Mouse (Mus musculus): Measurements from ENCODE around the gene Ngdn.
"Not testable (repeated sequence)": the region's sequence is repeated elsewhere in the genome, so short reads cannot be mapped to it uniquely, and the experiment has no call there.

Gene Ngdn

DNA sequence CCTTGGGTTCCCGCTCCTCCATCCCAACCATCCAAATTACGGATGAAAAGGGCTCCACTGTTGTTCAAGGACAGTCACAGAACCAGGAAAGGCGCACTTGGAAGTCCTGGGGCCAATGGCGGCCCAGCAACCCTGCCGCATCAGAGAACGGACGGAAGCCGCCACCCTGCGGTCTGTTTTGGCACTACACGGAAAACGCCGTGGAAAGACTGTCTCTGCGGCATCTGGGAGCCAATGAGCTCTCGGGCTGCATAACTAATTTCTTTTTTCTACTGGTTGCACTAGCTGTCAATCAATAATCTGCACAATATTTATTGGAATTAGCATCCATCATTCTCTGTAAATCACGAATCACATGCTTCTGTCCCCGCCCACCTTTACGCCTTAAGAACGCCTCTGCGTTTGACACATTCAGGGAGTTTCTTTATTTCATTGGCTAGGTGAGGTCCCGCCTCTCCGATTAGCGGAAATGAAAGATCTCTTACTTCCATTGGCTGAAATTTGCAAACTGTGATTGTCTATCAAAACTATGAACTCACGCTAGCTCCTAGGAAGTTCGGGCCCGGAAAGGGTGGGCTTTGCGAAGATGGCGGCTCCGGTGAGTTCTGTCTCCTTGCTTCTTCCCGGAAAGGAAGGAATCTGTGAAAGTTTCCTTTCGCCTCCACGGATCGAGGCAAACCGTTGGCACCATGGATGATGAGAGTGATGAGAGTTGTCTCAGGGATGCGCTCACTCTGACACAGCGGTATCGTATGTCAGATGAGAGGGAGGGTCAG is at the start of gene Ngdn:
Ngdn (plus strand) TSS at position 464 of the 776 bp plus-strand sequence.
- peak; percentile 94 to 96 for DNase-seq (ENCODE audit: low spot score in 2 of 2)

DNA sequence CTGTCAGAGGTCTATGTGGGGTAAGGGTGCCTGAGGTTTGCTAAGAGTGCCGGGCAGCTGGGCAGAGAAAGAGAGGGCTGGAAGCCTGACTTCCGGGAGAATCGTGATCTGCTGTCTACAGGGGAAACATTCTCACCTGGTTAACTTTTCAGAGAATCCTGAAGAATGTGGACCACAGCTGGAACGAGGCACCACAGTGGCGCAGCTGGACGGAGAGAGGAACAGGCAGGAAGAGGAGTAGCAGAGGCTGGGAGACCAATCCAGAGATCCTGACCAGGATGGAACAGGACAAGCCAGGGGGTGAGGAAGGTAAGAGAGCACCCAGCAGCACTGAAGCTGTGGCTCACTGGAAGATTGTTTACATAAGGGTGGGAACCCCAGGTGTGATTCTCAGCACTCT is 49.6 kb upstream of the Ngdn start:
- DNase-seq (ENCODE audit: low spot score in 2 of 2), result no peak

DNA sequence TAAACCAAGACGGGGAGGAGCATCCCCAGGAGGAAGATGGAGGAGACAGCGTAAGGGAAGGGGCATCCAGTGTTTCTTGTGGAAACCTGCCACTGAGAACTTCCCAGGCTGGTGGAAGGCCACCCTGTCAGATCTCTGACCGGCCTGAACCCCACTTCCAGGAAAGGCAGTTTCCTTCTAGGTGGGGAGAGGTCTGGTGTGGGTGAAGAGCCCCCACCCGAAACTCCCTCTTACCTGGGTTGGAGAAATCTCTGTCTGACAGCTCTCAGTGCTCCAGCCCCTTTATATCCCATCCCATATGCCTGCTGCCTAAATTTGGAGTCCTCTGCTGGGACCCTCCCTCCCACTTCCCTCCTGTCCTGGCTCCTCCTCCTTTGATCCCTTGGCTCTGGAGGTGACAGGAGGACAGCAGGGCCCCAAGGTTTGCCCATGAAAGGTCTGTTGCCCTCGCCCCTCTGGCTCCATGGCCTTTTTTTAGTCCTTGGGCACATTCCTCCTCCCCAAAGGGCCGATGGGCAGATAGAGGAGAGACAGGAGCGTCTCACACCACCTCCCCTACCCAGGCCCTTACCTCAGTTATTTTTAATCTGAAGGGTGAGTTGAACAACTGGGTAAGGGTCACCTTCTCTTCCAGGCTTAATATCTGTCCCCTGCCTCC is 48.8 kb upstream of the Ngdn start, which contains the start of gene Myh6:
Myh6 (minus strand) TSS at position 608 of the 658 bp plus-strand sequence.
- DNase-seq (ENCODE audit: low spot score in 2 of 2), result no peak

DNA sequence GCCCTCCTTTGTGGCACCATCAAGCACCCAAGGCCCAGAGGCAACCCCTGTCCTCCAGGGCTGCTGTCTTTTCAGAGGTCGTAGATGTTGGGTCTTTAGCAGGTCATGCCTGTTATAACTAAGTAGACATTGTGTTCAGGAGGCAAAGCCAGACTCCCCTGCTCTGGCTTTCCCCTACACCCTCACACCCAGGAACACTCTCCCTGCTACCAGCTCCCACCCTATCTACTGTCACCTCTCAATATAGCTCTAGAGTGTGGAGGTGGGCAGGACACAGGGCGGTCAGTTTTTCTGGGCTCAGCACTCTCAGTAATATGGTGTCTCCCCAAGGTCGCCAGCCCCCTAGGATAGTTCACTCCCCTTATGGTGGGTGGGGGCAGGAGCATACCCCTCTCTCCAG is 47.4 kb upstream of the Ngdn start:
- no peak for DNase-seq (ENCODE audit: low spot score in 2 of 2)

DNA sequence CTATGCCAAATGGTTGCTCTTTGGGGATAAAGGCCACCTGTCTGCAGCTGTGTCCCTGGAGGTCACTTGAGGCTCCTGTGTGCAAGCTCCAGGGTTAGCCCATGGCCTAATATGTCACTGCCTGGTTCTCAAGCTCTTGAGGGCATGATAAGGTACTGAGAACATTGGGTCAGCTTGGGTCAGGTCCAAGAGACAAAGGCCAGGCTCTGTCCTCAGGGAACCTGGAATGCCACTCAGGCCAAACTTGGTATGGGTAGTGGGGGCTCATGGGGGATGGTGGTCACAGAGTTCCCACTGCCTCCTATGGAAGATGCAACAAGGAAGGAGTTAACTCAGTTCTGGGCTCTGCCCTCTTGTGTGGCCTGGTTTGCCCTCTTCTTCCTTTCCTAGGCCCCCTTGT is 46.9 kb upstream of the Ngdn start:
- DNase-seq (ENCODE audit: low spot score in 2 of 2), result no peak

DNA sequence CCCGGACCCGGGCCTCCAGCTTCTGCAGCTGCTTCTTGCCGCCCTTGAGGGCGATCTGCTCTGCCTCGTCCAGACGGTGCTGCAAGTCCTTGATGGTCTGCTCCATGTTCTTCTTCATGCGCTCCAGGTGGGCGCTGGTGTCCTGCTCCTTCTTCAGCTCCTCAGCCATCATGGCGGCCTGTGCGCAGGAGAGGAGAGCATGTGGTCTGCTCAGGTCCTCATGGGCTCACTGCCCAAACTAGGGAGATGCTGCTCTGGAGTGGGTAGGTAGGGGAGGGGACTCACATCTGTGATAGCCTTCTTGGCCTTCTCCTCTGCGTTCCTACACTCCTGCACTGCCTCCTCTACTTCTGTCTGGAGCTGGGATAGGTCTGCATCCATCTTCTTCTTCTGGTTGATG is 42.5 kb upstream of the Ngdn start:
- DNase-seq (ENCODE audit: low spot score in 2 of 2), result not testable (repeated sequence)

DNA sequence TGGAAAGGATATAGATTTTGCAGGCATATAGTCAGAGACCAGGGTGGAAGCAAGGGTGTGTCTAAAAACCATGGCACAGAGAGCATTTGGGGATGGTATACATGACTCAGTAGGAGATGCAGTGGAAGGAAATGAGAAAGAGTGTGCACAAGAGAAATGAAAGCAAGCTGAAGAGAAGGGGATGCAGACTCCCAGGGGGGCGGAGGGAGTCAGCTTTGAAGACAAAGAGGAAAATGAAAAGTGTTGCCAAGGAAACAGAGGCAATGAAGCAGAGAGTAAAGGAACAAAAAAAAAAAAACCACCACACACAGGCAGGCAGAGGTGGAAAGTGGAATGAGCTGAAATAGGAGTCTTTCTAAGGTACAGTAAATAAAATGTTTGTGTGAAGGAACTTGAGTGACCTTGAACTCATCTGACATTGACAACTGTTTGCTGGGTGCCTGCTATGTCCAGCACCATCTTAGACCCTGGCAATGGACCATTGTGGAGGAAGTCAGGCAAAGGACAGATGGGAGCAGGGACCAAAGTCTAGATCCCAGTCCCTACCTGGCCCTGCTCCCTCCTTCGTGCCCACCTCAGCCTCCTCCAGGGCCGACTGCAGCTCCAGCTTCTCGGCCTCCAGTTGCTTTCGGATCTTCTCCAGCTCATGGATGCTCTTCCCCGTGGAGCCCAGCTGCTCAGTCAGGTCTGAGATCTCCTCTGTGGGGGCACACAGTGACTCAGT is 41.0 kb upstream of the Ngdn start:
- DNase-seq (ENCODE audit: low spot score in 2 of 2), result no peak

DNA sequence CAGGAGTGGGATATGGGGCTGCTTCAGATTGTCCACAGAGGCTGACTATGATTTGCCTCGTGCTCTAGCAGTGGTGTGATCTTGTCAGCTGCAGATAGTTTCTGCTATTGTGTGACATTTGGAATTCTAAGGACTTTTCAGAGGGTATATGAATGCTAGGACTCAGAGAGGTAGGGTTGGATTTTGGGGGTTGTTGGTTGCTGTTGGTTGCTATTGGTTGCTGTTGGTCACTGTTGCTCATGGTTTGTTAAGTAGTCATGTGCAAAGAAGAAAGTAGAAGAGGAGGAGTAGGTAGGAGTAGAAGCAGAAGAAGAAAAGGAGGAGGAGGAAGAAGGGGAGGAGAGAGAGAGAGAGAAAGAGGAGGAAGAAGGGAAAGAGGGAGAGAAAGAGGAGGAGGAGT is 38.6 kb upstream of the Ngdn start, which contains the start of gene Gm17428:
Gm17428 (plus strand) TSS at position 301 of the 400 bp plus-strand sequence.
- DNase-seq (ENCODE audit: low spot score in 2 of 2), result no peak

DNA sequence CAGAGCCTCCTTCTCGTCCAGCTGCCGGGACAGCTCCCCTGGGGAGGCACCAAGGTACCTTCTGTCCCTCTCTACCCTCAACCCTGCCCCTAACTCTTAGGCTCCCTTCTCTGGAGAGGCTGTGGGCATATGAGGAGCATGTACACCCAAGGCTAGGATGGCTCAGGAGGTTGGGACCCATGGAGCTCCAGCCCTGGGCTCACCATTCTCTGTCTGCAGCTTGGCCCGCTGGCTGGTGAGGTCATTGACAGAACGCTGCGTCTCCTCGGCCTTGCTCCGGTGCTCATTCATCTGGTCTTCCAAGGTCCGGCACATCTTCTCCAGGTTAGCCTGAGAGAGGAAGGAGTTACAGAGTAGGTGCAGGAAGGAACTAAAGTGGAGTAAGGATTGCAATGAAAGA is 36.6 kb upstream of the Ngdn start:
- no peak for DNase-seq (ENCODE audit: low spot score in 2 of 2)

DNA sequence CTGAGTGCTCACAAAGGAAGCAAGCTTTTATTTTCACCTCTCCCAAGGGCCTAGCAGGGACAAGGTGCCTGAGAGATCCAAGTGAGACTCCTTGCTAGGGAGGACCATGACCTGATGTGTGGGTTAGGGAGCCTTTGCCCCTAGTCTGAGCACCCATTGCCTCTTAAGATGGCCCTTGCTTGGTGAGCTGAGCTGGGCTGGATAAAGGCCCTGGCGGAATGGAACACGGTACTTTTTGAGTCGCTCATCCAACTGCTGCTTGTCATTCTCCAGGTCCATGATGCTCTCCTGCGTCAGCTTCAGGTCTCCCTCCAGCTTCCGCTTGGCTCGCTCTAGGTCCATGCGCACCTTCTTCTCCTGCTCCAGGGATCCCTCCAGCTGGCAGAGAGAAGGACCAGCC is 33.3 kb upstream of the Ngdn start:
- DNase-seq (ENCODE audit: low spot score in 2 of 2), result no peak

DNA sequence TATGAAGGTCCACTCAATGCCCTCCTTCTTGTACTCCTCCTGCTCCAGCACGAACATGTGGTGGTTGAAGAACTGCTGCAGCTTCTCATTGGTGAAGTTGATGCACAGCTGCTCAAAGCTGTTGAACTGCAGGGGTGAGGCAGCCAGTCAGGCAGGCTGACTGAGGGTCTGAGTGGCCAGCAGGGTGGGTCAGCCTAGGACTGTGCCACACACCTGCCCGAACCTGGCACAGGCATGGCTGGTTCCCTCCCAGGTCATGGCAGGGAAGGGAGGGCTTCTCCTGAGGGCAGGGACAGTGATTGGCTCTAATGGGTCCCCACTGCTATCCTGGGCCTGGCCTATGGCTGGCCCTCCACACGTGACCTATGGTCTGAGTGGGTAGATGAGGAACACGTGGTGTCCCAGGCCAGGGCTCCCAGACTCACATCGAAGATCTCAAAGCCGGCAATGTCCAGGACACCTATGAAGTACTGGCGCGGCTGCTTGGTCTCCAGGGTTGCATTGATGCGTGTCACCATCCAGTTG is 26.8 kb upstream of the Ngdn start:
- not testable (repeated sequence) for DNase-seq (ENCODE audit: low spot score in 2 of 2)

DNA sequence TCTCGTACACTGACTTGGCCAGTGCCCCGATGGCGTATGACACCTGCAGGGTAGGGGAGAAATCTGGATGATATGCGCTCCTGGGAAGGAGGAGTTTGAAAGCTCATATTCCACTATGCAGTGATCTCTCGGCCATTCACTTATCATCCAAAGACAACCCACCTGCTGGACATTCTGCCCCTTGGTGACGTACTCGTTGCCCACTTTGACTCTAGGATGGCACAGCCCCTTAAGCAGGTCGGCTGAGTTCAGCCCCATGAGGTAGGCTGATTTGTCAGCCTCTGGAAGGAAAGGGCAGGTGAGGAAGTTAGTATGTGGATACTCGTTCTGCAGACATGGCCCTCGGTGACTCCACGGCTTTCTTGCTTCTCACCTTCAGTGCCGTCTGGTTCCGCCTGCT is 26.4 kb upstream of the Ngdn start:
- no peak for DNase-seq (ENCODE audit: low spot score in 2 of 2)

DNA sequence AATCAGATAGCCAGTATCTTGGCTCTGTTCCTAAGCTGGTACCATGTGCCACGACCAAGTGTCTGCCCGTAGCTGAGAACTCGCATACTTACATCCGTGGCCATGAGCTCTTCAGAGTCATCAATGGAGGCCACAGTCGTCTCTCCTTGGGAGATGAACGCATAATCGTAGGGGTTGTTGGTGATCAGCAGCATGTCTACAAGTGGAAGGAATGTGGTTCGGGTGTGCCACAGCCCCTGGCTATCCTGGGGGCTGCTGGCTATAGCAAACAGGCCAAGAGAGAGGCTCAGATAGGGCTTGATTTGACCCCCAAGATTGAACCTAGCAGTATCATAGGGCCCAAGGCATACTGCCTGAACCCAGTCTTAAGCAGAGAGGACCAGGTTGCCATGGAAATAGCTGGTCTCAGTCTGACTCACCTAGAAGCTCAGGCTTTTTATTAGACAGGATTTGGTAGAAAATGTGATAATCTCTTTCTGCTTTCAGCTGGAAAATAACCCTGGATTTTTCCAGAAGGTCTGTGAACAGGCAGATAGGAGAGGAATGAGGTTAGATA is 25.3 kb upstream of the Ngdn start:
- no peak for DNase-seq (ENCODE audit: low spot score in 2 of 2)

DNA sequence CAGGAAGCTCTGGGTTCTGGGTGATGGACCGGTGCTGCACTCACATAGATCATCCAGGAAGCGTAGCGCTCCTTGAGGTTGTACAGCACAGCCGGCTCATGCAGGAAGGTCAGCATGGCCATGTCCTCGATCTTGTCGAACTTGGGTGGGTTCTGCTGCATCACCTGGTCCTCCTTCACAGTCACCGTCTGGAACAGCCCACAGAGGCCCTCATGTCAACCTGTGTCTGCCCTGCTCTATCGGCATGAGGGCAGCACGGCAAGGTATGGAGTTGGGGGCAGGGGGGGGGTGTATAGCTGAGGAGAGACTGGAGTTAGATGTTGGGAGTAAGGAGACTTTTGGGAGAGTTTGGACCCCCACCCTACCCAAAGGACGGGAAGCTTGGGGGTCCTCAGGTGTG is 23.1 kb upstream of the Ngdn start:
- DNase-seq (ENCODE audit: low spot score in 2 of 2), result no peak

DNA sequence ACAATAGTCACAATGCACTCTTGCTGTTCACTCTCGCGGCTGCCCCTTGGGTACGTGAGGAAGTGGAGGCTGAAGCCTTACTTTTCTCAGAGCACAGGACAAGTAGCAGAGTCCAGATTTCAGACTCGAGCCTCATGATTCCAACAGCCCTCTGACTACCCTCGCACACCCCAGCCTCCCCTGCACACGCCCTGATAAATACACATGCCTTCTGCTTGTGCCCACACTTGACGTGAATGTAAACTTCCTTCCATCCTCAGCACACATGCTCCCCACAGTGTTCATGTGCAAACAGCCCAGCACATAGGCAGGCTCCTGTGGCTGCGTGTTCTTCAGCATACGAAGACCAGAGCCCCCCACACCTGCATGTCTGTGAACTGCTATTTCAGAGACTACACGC is 21.6 kb upstream of the Ngdn start:
- DNase-seq (ENCODE audit: low spot score in 2 of 2), result no peak

DNA sequence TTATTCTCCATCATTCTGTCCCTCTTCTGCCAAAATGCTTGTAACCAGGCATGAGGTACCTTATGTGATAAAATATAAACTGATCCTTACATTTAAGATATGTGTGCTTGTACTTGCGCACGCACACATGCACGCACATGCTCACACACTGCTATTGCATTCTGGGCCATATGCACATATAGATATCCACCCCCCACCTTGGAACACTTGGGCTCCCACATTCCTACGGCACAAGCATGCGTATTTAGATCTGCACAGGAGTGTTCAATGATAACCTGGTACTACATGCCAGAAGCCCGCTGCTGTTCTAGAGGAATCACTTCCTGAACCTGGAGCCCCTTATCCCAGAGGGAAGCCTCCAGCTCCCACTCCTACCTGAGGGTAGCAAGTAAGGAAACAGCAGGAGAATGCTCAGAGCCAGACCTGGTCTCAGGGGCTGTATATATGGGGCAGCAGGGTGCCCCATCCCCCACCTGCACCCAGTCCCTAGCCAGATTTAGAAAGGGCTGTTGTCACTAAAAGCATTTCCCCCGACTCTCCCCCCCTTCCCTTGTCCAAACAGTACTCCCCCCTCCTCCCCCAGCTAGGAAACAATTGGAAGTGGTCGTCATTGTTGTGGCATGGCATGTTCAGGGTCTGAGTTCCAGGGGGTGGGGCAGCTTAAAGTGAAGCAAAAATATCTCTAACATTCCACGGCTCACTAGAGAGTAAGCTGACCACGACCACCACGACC is 21.0 kb upstream of the Ngdn start, which contains the start of gene Myh7:
Myh7 (minus strand) TSS at position 491 of the 733 bp plus-strand sequence.
- no peak for DNase-seq (ENCODE audit: low spot score in 2 of 2)

DNA sequence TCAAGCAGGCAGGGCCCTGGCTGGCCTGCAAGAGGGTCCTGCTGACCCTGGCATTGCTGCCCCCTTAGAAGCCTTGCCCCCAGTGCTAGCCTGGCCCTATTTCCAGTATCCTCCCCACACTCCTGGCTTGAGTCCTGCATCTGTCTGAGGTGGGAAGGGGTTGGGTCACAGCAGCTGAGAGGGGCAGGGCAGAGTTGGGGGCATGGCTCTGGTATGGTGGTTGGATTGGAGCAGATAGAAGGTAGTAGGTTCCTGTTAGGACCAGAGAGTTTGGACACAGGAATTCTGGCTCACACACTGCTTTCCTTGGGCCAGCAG is 20.4 kb upstream of the Ngdn start:
- no peak for DNase-seq (ENCODE audit: low spot score in 2 of 2)

DNA sequence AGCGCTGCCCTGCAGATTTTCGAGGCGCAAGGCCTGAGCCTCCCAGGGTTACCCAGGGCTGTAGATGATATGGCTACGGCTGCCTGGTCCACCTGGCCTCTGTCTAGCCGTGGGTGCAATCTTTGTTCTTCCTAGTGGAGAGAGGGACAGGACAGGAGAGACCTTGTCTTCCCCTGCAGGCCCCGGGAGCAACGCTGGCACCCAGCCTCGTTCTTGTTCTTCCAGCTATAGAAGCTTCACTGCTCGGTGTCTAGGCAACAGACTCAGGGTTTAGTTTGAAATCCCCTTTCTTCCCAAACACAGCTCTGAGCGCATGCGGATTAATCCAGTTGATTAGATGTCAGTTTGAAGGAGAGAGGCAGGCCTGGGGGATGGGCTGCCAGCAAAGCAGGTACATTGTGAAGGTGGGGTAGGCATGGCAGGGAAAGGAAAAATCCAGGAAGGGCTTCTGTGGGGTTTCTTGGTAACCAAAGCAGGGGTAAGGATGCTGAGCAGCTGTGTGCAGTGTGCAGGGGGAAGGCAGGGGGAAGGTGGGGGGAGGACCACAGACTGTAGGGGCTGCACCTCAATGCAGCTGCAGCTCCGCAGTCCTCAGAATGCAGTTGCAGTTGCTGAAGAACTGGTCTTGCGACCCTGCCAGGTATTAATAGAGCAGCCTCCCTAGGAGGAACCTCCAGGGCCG is 19.7 kb upstream of the Ngdn start:
- no peak for DNase-seq (ENCODE audit: low spot score in 2 of 2)

DNA sequence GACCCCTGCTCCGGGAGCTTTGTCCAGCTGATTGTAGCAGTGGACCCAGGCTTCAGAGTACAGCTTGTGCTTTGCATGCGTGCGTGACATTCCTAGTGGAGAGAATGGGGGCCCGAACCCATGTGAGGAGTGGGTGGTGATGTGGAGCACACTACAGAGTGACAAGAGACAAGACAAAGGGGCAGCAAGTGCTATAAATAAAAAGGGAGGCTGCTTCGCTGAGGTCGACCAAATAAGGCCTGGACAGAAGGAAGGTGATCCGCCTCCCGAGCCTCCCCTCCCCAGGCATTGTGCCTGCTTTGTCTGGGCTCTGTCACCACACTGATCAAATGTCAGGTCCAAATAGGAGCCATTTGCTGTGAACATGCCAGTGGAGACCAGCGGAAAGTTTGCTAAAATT is 18.5 kb upstream of the Ngdn start:
- no peak for DNase-seq (ENCODE audit: low spot score in 2 of 2)

DNA sequence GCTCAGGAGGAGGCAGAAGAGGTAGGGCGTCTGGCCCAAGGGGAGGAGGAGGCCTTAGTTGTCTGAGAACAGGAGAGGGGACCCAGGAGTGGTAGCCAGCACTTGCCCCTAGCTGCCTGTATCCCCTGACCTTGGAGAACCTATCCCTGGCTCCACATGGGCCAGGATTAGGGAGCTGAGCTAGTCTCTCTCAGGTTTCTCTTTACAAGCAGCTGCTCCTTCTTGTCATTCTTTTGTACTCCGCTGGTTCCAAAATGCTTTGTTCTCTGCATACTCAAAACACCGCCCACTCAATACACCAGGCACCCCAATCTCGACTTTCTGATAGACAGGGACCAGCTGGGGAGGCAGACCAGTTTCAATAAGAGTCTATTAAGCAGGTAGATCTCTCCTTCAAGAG is 18.0 kb upstream of the Ngdn start:
- no peak for DNase-seq (ENCODE audit: low spot score in 2 of 2)

DNA sequence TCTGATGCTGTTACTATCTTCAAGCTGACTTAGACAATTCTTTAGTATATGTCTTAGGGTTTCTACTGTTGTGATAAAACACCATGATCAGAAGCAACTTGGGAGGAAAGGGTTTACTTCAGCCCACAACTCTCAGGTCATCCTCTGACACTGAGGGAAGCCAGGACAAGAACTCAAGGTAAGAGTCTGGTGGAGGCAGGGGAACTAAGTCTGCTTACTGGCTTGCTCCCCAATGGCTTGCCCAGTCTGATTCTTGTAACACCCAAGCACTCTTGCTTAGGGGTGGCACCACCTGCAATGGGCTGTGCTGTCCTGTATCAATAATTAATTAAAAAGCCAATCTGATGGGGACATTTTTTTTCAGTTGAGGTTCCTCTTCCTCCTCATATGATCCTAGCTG is 16.6 kb upstream of the Ngdn start:
- no peak for DNase-seq (ENCODE audit: low spot score in 2 of 2)
